Mouse (Mus musculus) limb, embryonic 15.5 days (tissue): ENCODE measurements around the gene Rsrc1. TPM values are rescaled to one million over a fixed set of nuclear protein-coding genes. Genes with fewer than 3 reads are reported as not detected.
"Not testable (repeated sequence)": the region's sequence is repeated elsewhere in the genome, so short reads cannot be mapped to it uniquely, and the experiment has no call there.

Experiments used
- ATAC-seq: fragments of 200-750 bp; cut with Nextera tagmentation; 2 replicates; pipeline ENCODE4 v1.8.0; 2017; ENCODE audit warnings: low read depth, moderate TSS enrichment; ENCODE audit not compliant: insufficient number of reproducible peaks, low FRiP score, low TSS enrichment
- H3K27ac ChIP-seq: fragments of 300-500 bp; sonication (generic); 2 replicates; pipeline ENCODE4 v1.5.1; 2015; ENCODE audit warnings: moderate library complexity, mild to moderate bottlenecking, inconsistent platforms
- H3K27me3 ChIP-seq: fragments of 300-500 bp; sonication (generic); 2 replicates; pipeline ENCODE4 v1.6.1; 2015; ENCODE audit warnings: inconsistent platforms
- H3K36me3 ChIP-seq: fragments of 300-500 bp; sonication (generic); 2 replicates; pipeline ENCODE4 v1.6.1; 2015; ENCODE audit warnings: inconsistent platforms
- H3K4me1 ChIP-seq: fragments of 300-500 bp; sonication (generic); 2 replicates; pipeline ENCODE4 v1.6.1; 2015; ENCODE audit warnings: inconsistent platforms
- H3K4me2 ChIP-seq: fragments of 300-500 bp; sonication (generic); 2 replicates; pipeline ENCODE4 v1.6.1; 2015; ENCODE audit warnings: mild to moderate bottlenecking, inconsistent platforms
- H3K4me3 ChIP-seq: fragments of 300-500 bp; sonication (generic); 2 replicates; pipeline ENCODE4 v1.5.1; 2015; ENCODE audit warnings: mild to moderate bottlenecking, inconsistent platforms
- H3K9ac ChIP-seq: fragments of 300-500 bp; sonication (generic); 2 replicates; pipeline ENCODE4 v1.6.1; 2015; ENCODE audit warnings: inconsistent platforms
- H3K9me3 ChIP-seq: fragments of 300-500 bp; sonication (generic); 2 replicates; pipeline ENCODE4 v1.6.1; 2016; ENCODE audit warnings: inconsistent platforms
- WGBS: fragments of 180-500 bp; shearing (Covaris S2); methylation state at CpG from one replicate; pipeline ENCODE4 v1.1.7; 2015; 5-methylcytosine and 5-hydroxymethylcytosine counted together
- polyA plus RNA-seq: library from polyadenylated mRNA; unstranded; fragments of >200 nt; fragmentation: Nextera tagmentation; extraction: Ambion mirVana; gene quantifications from 2 replicates; pipeline ENCODE4 v1.2.1, GENCODE M21; 2015

Gene Rsrc1
- polyA plus RNA-seq, 1 experiment from 2014 or later: 36.4 TPM

GRCm38 (mm10) chr3:67146280-67146679 is 165.1 kb downstream of the Rsrc1 start:
- 90% methylated on average over 1 of the region's 1 CpGs for WGBS
- Histone ChIP-seq H3K27ac (no peak overlapping the region), H3K27me3 (no peaks in the 10 kb centered on the region), H3K36me3 (no peaks in the 10 kb centered on the region), H3K9ac (no peak overlapping the region), H3K4me1 (no peaks in the 10 kb centered on the region), H3K9me3 (no peaks in the 10 kb centered on the region), H3K4me2 (no peak overlapping the region), H3K4me3 (no peak overlapping the region)
- ATAC-seq: no peak

DNA sequence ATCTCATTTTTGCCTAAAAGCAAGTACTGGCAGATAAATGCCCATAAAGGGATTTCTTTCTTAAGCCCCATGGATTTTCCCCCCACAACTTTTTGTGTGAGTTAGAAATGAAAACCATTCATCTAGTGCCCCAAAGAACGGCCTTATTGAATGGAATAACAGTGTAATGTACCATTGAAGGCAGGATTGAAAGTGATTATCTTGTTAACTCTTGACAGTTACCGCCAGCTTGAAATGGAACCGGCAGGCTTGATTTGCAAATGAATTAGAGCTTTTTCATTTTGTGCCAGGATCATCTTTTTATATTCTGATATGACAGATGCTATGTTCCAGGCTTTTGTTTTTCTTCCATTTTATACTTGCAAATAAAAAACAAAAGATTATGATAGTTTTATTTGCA is 166.1 kb downstream of the Rsrc1 start:
- Histone ChIP-seq H3K27me3 (no peaks in the 10 kb centered on the region), H3K4me1 (no peaks in the 10 kb centered on the region), H3K4me3 (no peak overlapping the region), H3K36me3 (no peaks in the 10 kb centered on the region), H3K4me2 (no peak overlapping the region), H3K27ac (no peak overlapping the region), H3K9me3 (no peaks in the 10 kb centered on the region), H3K9ac (no peak overlapping the region)
- ATAC-seq: no peak
- WGBS: 58% methylated on average over 3 of the region's 3 CpGs

DNA sequence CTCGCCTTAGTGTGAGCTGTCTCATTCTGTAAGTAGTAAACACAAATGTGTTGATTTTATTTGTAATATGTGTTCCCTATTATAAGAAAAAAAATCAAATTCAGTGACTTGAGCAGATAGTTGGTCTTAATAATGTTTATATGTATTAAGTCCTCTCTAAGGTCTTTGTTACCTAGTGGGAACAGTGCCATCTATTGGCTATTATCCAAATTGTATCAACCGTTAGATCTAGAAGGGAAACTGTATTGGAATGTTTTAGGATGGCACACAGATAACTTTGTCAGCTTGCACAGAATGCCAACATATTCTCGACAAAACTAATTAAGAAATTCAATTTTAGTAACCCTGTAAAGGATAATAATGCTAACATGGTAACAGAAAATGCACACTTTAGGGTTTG is 216.0 kb downstream of the Rsrc1 start:
- no peaks in the 10 kb centered on the region for H3K27me3 ChIP-seq
- H3K4me1 ChIP-seq: no peaks in the 10 kb centered on the region
- no peaks in the 10 kb centered on the region for H3K36me3 ChIP-seq
- no peak overlapping the region for H3K4me3 ChIP-seq
- H3K4me2 ChIP-seq: no peak overlapping the region
- 31% methylated on average over 3 of the region's 3 CpGs for WGBS
- no peaks in the 10 kb centered on the region for H3K9me3 ChIP-seq
- no peak overlapping the region for H3K27ac ChIP-seq
- H3K9ac ChIP-seq: no peak overlapping the region
- ATAC-seq: no peak

DNA sequence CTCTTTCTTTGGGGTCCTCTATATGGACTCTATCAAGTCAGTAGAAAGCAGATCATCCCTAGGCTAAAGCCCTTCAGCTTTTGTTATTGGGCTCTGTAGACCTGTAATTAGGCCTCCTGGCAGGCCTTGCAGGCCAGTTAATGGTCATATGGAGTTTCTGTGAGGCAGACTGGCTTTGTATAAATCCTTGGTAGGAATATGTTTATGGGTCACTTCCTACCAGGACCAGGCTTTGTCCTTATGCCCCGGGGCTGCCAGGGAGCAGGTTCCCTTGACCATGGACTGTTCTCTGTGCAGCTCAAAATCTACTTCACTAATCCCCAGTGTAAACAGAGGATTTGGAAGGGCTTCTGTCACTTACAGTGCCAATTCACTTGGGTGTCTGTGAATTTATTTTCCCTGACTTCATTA is 231.9 kb downstream of the Rsrc1 start:
- Histone ChIP-seq H3K4me1 (no peaks in the 10 kb centered on the region), H3K27ac (no peak overlapping the region), H3K36me3 (no peaks in the 10 kb centered on the region), H3K4me2 (no peak overlapping the region), H3K4me3 (no peak overlapping the region), H3K27me3 (no peaks in the 10 kb centered on the region), H3K9ac (no peak overlapping the region), H3K9me3 (no peaks in the 10 kb centered on the region)
- no peak for ATAC-seq
- WGBS: 48% methylated on average over 1 of the region's 1 CpGs

GRCm38 (mm10) chr3:67232617-67233241 is 251.5 kb downstream of the Rsrc1 start:
- H3K4me3 ChIP-seq: no peak overlapping the region
- no peak overlapping the region for H3K4me2 ChIP-seq
- H3K9ac ChIP-seq: no peak overlapping the region
- no peaks in the 10 kb centered on the region for H3K9me3 ChIP-seq
- H3K27ac ChIP-seq: no peak overlapping the region
- no peaks in the 10 kb centered on the region for H3K36me3 ChIP-seq
- no peaks in the 10 kb centered on the region for H3K27me3 ChIP-seq
- no peaks in the 10 kb centered on the region for H3K4me1 ChIP-seq
- 67% methylated on average over 3 of the region's 3 CpGs for WGBS
- ATAC-seq: no peak

DNA sequence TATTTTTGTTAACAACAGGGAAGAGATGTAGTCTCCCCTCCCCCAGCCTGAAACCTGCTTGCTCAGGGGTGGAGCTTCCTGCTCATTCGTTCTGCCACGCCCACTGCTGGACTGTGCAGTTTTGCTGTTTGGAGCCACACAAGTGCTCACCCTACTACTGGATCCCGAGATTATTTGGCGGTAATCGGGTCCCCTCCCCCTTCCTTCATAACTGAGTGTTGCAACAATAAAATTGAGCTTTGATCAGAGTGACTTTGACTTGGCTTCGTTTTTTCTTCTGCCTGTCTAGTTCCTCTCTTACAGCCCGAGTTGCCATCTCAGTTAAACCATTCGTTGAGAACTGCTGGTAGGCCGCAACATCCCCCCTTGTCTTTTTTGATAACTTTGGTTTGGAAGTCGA is 261.3 kb downstream of the Rsrc1 start:
- not testable (repeated sequence) for H3K9ac ChIP-seq, ATAC-seq, H3K9me3 ChIP-seq, H3K4me3 ChIP-seq, H3K4me1 ChIP-seq, H3K27ac ChIP-seq, H3K4me2 ChIP-seq, H3K36me3 ChIP-seq, H3K27me3 ChIP-seq
- 86% methylated on average over 10 of the region's 10 CpGs for WGBS

DNA sequence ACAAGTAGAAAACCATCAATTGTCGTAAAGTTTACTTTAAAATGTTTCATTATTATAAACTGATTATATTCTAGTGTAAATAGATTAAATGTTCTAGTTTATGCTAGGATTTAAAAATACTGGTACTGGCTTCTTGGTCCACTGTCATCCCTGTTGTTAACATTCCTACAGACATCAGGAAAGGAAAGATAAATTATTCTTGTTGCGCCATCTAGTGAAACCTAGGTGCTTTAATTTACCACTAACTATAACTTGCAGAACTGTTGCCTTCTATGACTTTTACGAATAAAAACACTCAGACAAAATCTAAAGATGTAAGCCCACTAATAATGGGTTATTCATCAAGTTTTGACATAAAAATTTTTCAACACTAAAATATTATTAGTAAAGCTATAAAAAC is 286.3 kb downstream of the Rsrc1 start:
- no peaks in the 10 kb centered on the region for H3K9me3 ChIP-seq
- 58% methylated on average over 3 of the region's 3 CpGs for WGBS
- H3K27me3 ChIP-seq: no peaks in the 10 kb centered on the region

DNA sequence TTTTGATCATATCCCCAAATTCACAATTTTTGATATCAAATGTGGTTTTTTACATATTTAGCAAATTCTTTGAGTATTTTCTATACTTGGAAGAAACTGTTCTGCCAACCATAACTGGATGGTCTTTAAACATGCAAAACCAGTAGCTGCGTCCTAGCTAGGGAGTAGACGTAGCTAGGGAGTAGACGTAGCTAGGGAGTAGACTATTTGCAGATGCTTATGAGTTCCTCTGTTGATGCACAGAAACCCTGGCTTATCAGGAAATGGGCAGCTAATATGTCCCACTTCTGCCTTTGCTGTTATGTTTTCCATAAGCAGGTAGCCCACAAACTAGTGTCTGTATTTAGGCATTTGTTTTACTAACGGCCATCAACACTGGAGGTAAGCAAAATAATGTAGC is 298.6 kb downstream of the Rsrc1 start:
- H3K9ac ChIP-seq: no peak overlapping the region
- no peaks in the 10 kb centered on the region for H3K36me3 ChIP-seq
- no peak overlapping the region for H3K4me3 ChIP-seq
- no peaks in the 10 kb centered on the region for H3K27me3 ChIP-seq
- no peak overlapping the region for H3K27ac ChIP-seq
- no peak for ATAC-seq
- H3K9me3 ChIP-seq: no peaks in the 10 kb centered on the region
- 84% methylated on average over 4 of the region's 4 CpGs for WGBS
- no peak overlapping the region for H3K4me2 ChIP-seq
- H3K4me1 ChIP-seq: no peaks in the 10 kb centered on the region; the same call in 1 of the 2 replicates

More for the DNA sequence above, 286.3 kb downstream of the Rsrc1 start:
- no peak for ATAC-seq
- H3K9ac ChIP-seq: no peak overlapping the region
- H3K36me3 ChIP-seq: no peaks in the 10 kb centered on the region
- no peak overlapping the region for H3K4me2 ChIP-seq
- no peaks in the 10 kb centered on the region for H3K4me1 ChIP-seq
- no peak overlapping the region for H3K4me3 ChIP-seq
- H3K27ac ChIP-seq: no peak overlapping the region

DNA sequence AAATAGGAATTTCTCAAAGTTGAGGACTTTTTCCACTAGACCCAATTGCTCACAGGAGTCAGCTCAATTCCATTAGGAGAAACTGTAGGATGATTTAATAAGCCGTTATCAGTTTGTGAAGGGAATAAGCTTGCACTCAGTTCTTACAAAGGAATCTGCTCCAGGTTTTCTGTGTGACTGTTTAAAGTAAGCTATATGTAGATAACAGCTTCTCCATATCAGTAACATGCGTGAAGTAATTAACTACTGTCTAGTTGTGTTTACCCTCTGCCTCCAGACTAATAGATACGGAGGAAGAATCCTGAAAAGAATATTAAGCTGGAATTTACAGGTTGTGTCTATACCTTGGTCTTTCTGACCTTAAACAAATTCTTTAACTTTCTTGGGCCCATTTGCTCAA is 299.1 kb downstream of the Rsrc1 start:
- no peak for ATAC-seq
- Histone ChIP-seq H3K4me1 (no peaks in the 10 kb centered on the region; the same call in 1 of the 2 replicates), H3K9ac (no peak overlapping the region), H3K4me3 (no peak overlapping the region), H3K4me2 (no peak overlapping the region), H3K36me3 (no peaks in the 10 kb centered on the region), H3K27ac (no peak overlapping the region), H3K27me3 (no peaks in the 10 kb centered on the region), H3K9me3 (no peaks in the 10 kb centered on the region)
- WGBS: 82% methylated on average over 3 of the region's 3 CpGs

- no peak overlapping the region for H3K4me2 ChIP-seq
- 75% methylated on average over 1 of the region's 1 CpGs for WGBS
- no peak overlapping the region for H3K9ac ChIP-seq
- H3K9me3 ChIP-seq: no peaks in the 10 kb centered on the region
- no peak overlapping the region for H3K4me3 ChIP-seq
- no peaks in the 10 kb centered on the region for H3K36me3 ChIP-seq
- no peaks in the 10 kb centered on the region; the same call in 1 of the 2 replicates for H3K4me1 ChIP-seq
- ATAC-seq: no peak
- no peaks in the 10 kb centered on the region for H3K27me3 ChIP-seq
- no peak overlapping the region for H3K27ac ChIP-seq
These were observed 302.8 kb downstream of the Rsrc1 start for GRCm38 (mm10) chr3:67284039-67284438.

GRCm38 (mm10) chr3:67284848-67285247 is 303.7 kb downstream of the Rsrc1 start:
- Histone ChIP-seq H3K27me3 (no peaks in the 10 kb centered on the region), H3K9me3 (no peaks in the 10 kb centered on the region), H3K9ac (no peak overlapping the region), H3K36me3 (no peaks in the 10 kb centered on the region), H3K4me2 (no peak overlapping the region), H3K27ac (no peak overlapping the region), H3K4me1 (no peaks in the 10 kb centered on the region; the same call in 1 of the 2 replicates), H3K4me3 (no peak overlapping the region)
- 60% methylated on average over 4 of the region's 4 CpGs for WGBS
- no peak for ATAC-seq

DNA sequence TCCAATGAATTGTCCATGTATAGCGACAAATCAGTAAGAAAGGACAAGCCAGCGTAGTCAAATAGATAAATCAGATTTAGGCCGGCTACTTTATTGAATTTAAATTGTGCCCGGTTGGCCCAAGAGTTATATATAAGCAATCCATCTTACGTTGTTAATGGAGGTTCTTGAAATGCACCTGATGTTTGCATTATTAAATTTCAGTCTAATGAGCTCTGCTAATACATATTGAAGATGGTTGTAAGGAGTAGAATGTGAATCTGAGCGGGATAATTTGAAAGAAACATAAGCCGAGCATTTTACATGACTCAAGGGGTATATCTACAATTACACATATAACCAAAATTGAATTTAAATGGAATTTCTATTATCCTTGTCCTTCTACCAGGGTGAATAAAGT is 307.5 kb downstream of the Rsrc1 start:
- Histone ChIP-seq H3K4me2 (no peak overlapping the region), H3K36me3 (no peaks in the 10 kb centered on the region), H3K27ac (no peak overlapping the region), H3K9me3 (no peaks in the 10 kb centered on the region), H3K9ac (no peak overlapping the region), H3K27me3 (no peaks in the 10 kb centered on the region), H3K4me1 (no peaks in the 10 kb centered on the region; the same call in 1 of the 2 replicates), H3K4me3 (no peak overlapping the region)
- WGBS: 56% methylated on average over 7 of the region's 7 CpGs
- no peak for ATAC-seq

DNA sequence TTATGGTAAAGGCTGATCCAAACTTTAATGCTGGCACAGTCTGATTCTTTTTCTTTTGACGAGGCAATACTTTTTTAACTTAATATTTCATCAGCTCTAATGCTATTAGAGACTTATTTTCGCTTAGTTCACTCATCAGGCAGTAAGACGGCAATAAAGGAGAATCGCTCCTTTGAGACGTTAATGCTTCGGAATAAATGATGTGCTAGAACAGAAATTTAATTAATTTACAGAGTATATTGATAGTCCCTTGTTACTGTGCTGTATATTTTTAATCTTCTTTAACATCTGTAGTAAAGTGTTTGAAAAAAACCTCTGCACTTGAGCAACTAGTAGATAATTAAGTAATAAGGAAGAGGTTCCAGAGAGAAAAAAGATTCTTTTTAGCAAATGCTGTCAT is 308.3 kb downstream of the Rsrc1 start:
- H3K4me2 ChIP-seq: no peak overlapping the region
- no peaks in the 10 kb centered on the region for H3K9me3 ChIP-seq
- no peak for ATAC-seq
- H3K27ac ChIP-seq: no peak overlapping the region
- no peak overlapping the region for H3K4me3 ChIP-seq
- no peaks in the 10 kb centered on the region; the same call in 1 of the 2 replicates for H3K4me1 ChIP-seq
- no peak overlapping the region for H3K9ac ChIP-seq
- H3K36me3 ChIP-seq: no peaks in the 10 kb centered on the region
- WGBS: 47% methylated on average over 6 of the region's 6 CpGs
- H3K27me3 ChIP-seq: no peaks in the 10 kb centered on the region
